Mouse (Mus musculus): ENCODE measurements around the gene Hccs. TPM values are rescaled to one million over a fixed set of nuclear protein-coding genes. Genes with fewer than 3 reads are reported as not detected.
"Not testable (repeated sequence)": the region's sequence is repeated elsewhere in the genome, so short reads cannot be mapped to it uniquely, and the experiment has no call there.

Hccs gene
- polyA plus RNA-seq, 1 experiment = 7.8 TPM

GRCm38 (mm10) chrX:169325929-169326595, 5.9 kb upstream of the Hccs start:
- no peaks in the 10 kb centered on the region for H3K36me3 ChIP-seq (ENCODE audit: control insufficient read depth, insufficient read depth)
- no peaks in the 10 kb centered on the region for H3K79me2 ChIP-seq (ENCODE audit: control insufficient read depth, insufficient read depth)
- no peak overlapping the region for H3K4me3 ChIP-seq (ENCODE audit: insufficient read depth, poor library complexity, severe bottlenecking)
- no peak overlapping the region for H3ac ChIP-seq (ENCODE audit: control insufficient read depth, insufficient read length, low read depth)
- H3K79me3 ChIP-seq (ENCODE audit: low read depth) = no peaks in the 10 kb centered on the region
- TF ChIP-seq CTCF (IDR thresholded peaks at IDR 0.05; ENCODE audit: control insufficient read depth, insufficient read depth, insufficient read length) (no peak), MYOG (IDR thresholded peaks at IDR 0.05; ENCODE audit: control insufficient read depth, extremely low read depth, insufficient read length) (no peak), CEBPB (IDR thresholded peaks at IDR 0.05; ENCODE audit: low read depth) (no peak), FOSL1 (IDR thresholded peaks at IDR 0.05; ENCODE audit: insufficient read depth, low read length, poor library complexity, severe bottlenecking) (no peak), MYOD1 (IDR thresholded peaks at IDR 0.05; ENCODE audit: control insufficient read depth, insufficient read length, low read depth) (no peak), USF1 (IDR thresholded peaks at IDR 0.05; ENCODE audit: low read depth) (no peak), MAX (IDR thresholded peaks at IDR 0.05) (no peak)
- no peaks in the 10 kb centered on the region for H3K27me3 ChIP-seq (ENCODE audit: control insufficient read depth, insufficient read depth, insufficient read length)

- H3K79me3 ChIP-seq (ENCODE audit: low read depth); H3ac ChIP-seq (ENCODE audit: control insufficient read depth, insufficient read length, low read depth); H3K27me3 ChIP-seq (ENCODE audit: control insufficient read depth, insufficient read depth, insufficient read length): not testable (repeated sequence)
- Histone ChIP-seq H3K36me3 (ENCODE audit: control insufficient read depth, insufficient read depth) (peaks cover 11% of the 10 kb centered on the region), H3K4me3 (ENCODE audit: insufficient read depth, poor library complexity, severe bottlenecking) (peak overlapping the region; percentile 18), H3K79me2 (ENCODE audit: control insufficient read depth, insufficient read depth) (peaks cover 24% of the 10 kb centered on the region)
Observed at GRCm38 (mm10) chrX:169320668-169321005, 465 bp upstream of the Hccs start.

DNA sequence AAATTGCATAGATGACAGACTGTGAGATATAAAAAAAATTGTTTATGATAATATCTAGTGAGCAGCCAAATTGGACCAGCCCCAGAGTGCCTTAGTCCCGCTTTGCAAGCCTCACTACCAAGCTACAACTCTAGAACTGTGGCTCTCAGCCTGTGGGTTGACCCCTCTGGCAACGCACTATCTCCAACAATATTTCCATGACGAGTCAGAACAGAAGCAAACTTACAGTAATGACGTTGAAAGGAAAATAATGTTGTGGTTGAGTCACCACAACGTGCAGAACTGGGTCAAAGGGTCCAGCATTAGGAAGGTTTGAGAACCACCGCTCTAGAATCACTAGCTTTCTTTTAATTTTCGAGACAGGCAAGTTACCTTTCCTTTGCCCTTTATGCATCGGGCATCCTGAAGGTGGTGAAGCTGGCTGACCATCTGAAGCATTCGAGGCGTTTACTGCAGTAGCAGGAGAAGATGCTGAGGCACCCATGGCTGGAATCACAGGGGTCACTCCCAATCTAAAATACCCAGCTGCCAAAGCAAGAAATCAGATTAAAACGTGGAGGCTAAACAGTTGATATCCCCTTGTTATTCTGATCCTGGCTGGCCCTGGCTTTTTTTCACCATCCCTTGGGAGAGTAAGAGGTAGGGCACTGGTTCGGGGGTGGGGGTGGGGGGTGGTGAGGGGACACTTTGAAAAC, 959 bp downstream of the Hccs start:
- Histone ChIP-seq H3K27me3 (ENCODE audit: control insufficient read depth, insufficient read depth, insufficient read length) (no peaks in the 10 kb centered on the region), H3K79me2 (ENCODE audit: control insufficient read depth, insufficient read depth) (peaks cover 24% of the 10 kb centered on the region), H3ac (ENCODE audit: control insufficient read depth, insufficient read length, low read depth) (no peak overlapping the region), H3K36me3 (ENCODE audit: control insufficient read depth, insufficient read depth) (peaks cover 12% of the 10 kb centered on the region), H3K79me3 (ENCODE audit: low read depth) (peaks cover 7% of the 10 kb centered on the region), H3K4me3 (ENCODE audit: insufficient read depth, poor library complexity, severe bottlenecking) (peak overlapping the region; percentile 51)
- TF ChIP-seq USF1 (IDR thresholded peaks at IDR 0.05; ENCODE audit: low read depth) = no peak
- no peak for TF ChIP-seq MYOG (IDR thresholded peaks at IDR 0.05; ENCODE audit: control insufficient read depth, extremely low read depth, insufficient read length)
- TF ChIP-seq CEBPB (IDR thresholded peaks at IDR 0.05; ENCODE audit: low read depth) = no peak
- no peak for TF ChIP-seq CTCF (IDR thresholded peaks at IDR 0.05; ENCODE audit: control insufficient read depth, insufficient read depth, insufficient read length)
- TF ChIP-seq MAX (IDR thresholded peaks at IDR 0.05) = no peak
- TF ChIP-seq FOSL1 (IDR thresholded peaks at IDR 0.05; ENCODE audit: insufficient read depth, low read length, poor library complexity, severe bottlenecking) = no peak
- no peak for TF ChIP-seq MYOD1 (IDR thresholded peaks at IDR 0.05; ENCODE audit: control insufficient read depth, insufficient read length, low read depth)

DNA sequence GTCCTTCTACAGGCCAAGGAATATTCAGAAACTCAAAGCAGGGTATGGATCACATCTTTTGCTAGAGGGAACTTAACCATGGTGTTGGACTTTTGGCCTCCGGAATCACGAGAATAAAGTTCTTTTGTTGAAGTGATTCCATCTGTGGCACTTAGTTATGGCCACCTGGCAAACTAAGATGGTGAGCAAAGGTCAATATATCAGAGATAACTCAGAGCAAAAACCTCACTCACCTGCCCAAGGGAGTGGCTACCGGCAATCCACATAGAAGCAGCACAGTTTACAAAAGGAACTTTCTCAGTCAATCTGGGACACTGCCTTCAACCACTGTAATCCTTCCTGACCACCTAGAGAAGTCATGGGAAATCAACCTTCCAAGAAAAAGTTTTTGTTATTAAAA, 11.6 kb downstream of the Hccs start:
- Histone ChIP-seq H3K4me3 (ENCODE audit: insufficient read depth, poor library complexity, severe bottlenecking) (no peak overlapping the region), H3K79me2 (ENCODE audit: control insufficient read depth, insufficient read depth) (no peaks in the 10 kb centered on the region), H3ac (ENCODE audit: control insufficient read depth, insufficient read length, low read depth) (no peak overlapping the region), H3K79me3 (ENCODE audit: low read depth) (no peaks in the 10 kb centered on the region), H3K36me3 (ENCODE audit: control insufficient read depth, insufficient read depth) (peaks cover 4% of the 10 kb centered on the region), H3K27me3 (ENCODE audit: control insufficient read depth, insufficient read depth, insufficient read length) (no peaks in the 10 kb centered on the region)
- TF ChIP-seq CTCF (IDR thresholded peaks at IDR 0.05; ENCODE audit: control insufficient read depth, insufficient read depth, insufficient read length) = no peak
- no peak for TF ChIP-seq USF1 (IDR thresholded peaks at IDR 0.05; ENCODE audit: low read depth)
- TF ChIP-seq MYOD1 (IDR thresholded peaks at IDR 0.05; ENCODE audit: control insufficient read depth, insufficient read length, low read depth) = no peak
- no peak for TF ChIP-seq MAX (IDR thresholded peaks at IDR 0.05)
- TF ChIP-seq FOSL1 (IDR thresholded peaks at IDR 0.05; ENCODE audit: insufficient read depth, low read length, poor library complexity, severe bottlenecking) = no peak
- TF ChIP-seq CEBPB (IDR thresholded peaks at IDR 0.05; ENCODE audit: low read depth) = no peak
- TF ChIP-seq MYOG (IDR thresholded peaks at IDR 0.05; ENCODE audit: control insufficient read depth, extremely low read depth, insufficient read length) = no peak

DNA sequence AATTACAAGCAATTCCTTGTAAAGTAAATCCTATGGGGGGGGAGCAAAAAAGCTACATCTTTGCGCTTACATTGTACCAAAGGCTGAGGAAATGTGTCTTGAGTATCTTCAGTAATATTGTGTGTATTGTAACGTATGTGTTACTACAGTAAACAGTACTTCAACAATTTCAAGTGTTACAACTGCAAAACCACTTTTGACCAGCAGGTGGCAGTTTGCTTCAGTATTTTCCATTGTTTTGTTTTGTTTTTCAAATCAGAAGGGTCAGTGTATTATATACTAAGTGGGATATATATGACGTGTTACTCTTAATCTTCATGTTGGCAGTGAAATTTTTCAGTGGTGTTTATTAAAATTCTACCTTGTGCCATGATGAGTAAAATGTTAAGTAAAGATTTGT, 16.2 kb downstream of the Hccs start:
- H3K79me2 ChIP-seq (ENCODE audit: control insufficient read depth, insufficient read depth) = no peaks in the 10 kb centered on the region
- no peaks in the 10 kb centered on the region for H3K27me3 ChIP-seq (ENCODE audit: control insufficient read depth, insufficient read depth, insufficient read length)
- TF ChIP-seq CEBPB (IDR thresholded peaks at IDR 0.05; ENCODE audit: low read depth) = no peak
- TF ChIP-seq MYOD1 (IDR thresholded peaks at IDR 0.05; ENCODE audit: control insufficient read depth, insufficient read length, low read depth) = no peak
- no peak for TF ChIP-seq FOSL1 (IDR thresholded peaks at IDR 0.05; ENCODE audit: insufficient read depth, low read length, poor library complexity, severe bottlenecking)
- H3K4me3 ChIP-seq (ENCODE audit: insufficient read depth, poor library complexity, severe bottlenecking) = no peak overlapping the region
- H3ac ChIP-seq (ENCODE audit: control insufficient read depth, insufficient read length, low read depth) = no peak overlapping the region
- H3K79me3 ChIP-seq (ENCODE audit: low read depth) = no peaks in the 10 kb centered on the region
- H3K36me3 ChIP-seq (ENCODE audit: control insufficient read depth, insufficient read depth) = no peaks in the 10 kb centered on the region
